Mouse (Mus musculus): ENCODE measurements around the gene Spsb2. TPM values are rescaled to one million over a fixed set of nuclear protein-coding genes. Genes with fewer than 3 reads are reported as not detected.
"Not testable (repeated sequence)": the region's sequence is repeated elsewhere in the genome, so short reads cannot be mapped to it uniquely, and the experiment has no call there.

The Spsb2 gene
- total RNA-seq, 2 experiments from 2014 or later: 11.7 to 15.2 TPM

GRCm38 (mm10) chr6:124802400-124802799 is 6.1 kb upstream of the Spsb2 start:
- DNase-seq: not testable (repeated sequence)

- DNase-seq: no peak
These were observed 5.4 kb upstream of the Spsb2 start for GRCm38 (mm10) chr6:124803061-124803460.

GRCm38 (mm10) chr6:124803691-124804090 is 4.8 kb upstream of the Spsb2 start:
- DNase-seq: not testable (repeated sequence)

GRCm38 (mm10) chr6:124804341-124804740 is 4.1 kb upstream of the Spsb2 start:
- no peak for DNase-seq

- DNase-seq: peak; percentile 97
These were observed 2.8 kb upstream of the Spsb2 start for GRCm38 (mm10) chr6:124805341-124806321.

GRCm38 (mm10) chr6:124806446-124807140 is 1.9 kb upstream of the Spsb2 start:
- no peak for DNase-seq

- no peak for DNase-seq
These were observed 1.1 kb upstream of the Spsb2 start for GRCm38 (mm10) chr6:124807366-124807765.

GRCm38 (mm10) chr6:124807986-124808357 is 489 bp upstream of the Spsb2 start:
- no peak for DNase-seq

GRCm38 (mm10) chr6:124809052-124809774 is 752 bp downstream of the Spsb2 start:
- DNase-seq: peak; percentile 90

GRCm38 (mm10) chr6:124809775-124810538 is 1.5 kb downstream of the Spsb2 start:
- peak; percentile 40 for DNase-seq

- DNase-seq: not testable (repeated sequence)
These were observed 2.3 kb downstream of the Spsb2 start for GRCm38 (mm10) chr6:124810566-124811402.

- DNase-seq: no peak
These were observed 2.9 kb downstream of the Spsb2 start for GRCm38 (mm10) chr6:124811403-124811665.

GRCm38 (mm10) chr6:124811701-124812560 is 3.5 kb downstream of the Spsb2 start:
- DNase-seq: no peak

GRCm38 (mm10) chr6:124812848-124813247 is 4.4 kb downstream of the Spsb2 start:
- no peak for DNase-seq

- DNase-seq: peak; percentile 75
These were observed 5.0 kb downstream of the Spsb2 start for GRCm38 (mm10) chr6:124813496-124813895.

GRCm38 (mm10) chr6:124813933-124814332 is 5.5 kb downstream of the Spsb2 start, which contains the start of gene Tpi1:
Tpi1 (minus strand) TSS chr6:124814296.
- peak; percentile 95 for DNase-seq

- DNase-seq: no peak
These were observed 6.0 kb downstream of the Spsb2 start for GRCm38 (mm10) chr6:124814448-124814847.

GRCm38 (mm10) chr6:124814858-124815774 is 6.7 kb downstream of the Spsb2 start:
- DNase-seq: no peak

- no peak for DNase-seq
These were observed 8.2 kb downstream of the Spsb2 start for GRCm38 (mm10) chr6:124816611-124817010.
